Mouse (Mus musculus): Measurements from ENCODE around the gene Btnl9.
"Not testable (repeated sequence)": the region's sequence is repeated elsewhere in the genome, so short reads cannot be mapped to it uniquely, and the experiment has no call there.

Btnl9 gene

GRCm38 (mm10) chr11:49186955-49187488, at the start of gene Btnl9:
Gene Btnl9, minus strand, starts transcription at chr11:49187159.
- DNase-seq (ENCODE audit: low spot score): no peak

DNA sequence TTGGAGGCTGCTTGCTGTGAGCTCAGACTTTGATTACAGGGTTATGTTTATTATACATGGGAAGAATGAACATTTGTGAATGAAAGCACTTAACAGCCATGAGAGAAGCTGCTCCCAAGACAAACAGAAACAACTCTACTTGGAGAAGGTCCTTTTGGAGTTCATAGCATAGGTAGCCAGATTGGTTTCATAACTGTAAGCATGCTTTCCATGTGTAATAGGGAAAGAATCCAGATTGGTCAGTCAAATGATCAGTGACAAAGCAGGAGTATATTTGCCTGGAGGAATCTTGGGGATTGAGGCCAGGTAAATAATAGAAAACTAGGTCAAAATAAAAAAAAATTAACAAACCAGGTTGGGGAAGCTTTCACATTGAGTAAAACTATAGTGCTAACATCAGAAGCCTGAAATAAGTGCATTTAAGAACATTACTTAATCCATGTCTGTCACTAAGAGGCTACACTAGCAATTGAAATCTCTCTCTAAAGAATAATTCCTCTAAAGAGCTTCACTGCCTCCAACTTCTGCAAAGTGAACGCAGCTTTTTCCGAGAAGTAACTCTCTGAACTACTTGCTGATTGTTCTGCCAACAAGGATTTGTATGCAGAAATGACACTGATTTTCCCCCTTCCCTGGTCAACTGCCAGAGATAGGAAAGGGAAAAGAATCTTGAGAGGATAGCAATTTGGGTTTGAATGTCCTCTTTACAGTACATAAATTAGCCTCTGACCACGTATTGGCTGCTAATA, 48.7 kb upstream of the Btnl9 start:
- no peak for DNase-seq (ENCODE audit: low spot score)

- no peak for DNase-seq (ENCODE audit: low spot score)
Observed at GRCm38 (mm10) chr11:49232781-49233180, 45.8 kb upstream of the Btnl9 start.

DNA sequence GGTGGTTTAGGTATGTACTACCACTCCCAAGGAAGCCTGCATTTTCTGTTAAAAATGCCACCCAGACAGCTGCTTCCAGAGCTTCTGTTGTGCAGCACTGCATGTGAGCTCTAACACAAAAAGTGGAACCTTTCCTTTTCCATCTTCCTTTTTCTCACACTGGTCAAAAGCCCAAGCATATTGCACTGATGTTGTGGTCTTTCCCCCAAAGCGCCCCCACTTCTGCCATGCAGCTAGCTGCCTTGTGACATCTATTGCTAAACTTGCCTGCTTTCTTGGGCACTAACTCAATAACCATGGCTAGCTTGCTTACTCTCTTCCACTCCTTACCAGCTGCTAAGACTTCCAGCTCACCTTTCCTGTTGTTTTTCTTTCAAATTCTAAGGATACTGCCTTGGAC, 37.5 kb upstream of the Btnl9 start:
- no peak for DNase-seq (ENCODE audit: low spot score)

DNA sequence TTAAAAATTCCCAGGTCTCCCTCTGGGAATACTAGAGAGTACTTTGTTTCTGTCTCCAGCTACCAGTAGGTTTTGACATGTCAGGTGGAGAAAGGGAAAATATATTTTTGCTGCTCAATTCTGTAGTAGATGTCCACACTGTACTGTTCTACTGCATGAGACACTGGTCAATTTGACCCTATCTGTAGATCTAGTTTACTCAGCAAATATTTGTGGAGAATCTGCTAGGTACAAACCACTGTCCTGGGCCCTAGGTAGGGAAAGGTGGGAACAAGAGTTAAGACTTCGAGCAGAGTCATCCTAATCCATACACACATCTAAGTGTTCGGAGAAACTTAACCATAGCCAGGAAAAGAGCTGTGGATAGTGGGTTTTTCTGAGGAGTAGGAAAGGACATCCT, 32.3 kb upstream of the Btnl9 start:
- DNase-seq (ENCODE audit: low spot score): no peak

GRCm38 (mm10) chr11:49213505-49213904, 26.5 kb upstream of the Btnl9 start:
- no peak for DNase-seq (ENCODE audit: low spot score)

GRCm38 (mm10) chr11:49212577-49212976, 25.6 kb upstream of the Btnl9 start:
- DNase-seq (ENCODE audit: low spot score): no peak

DNA sequence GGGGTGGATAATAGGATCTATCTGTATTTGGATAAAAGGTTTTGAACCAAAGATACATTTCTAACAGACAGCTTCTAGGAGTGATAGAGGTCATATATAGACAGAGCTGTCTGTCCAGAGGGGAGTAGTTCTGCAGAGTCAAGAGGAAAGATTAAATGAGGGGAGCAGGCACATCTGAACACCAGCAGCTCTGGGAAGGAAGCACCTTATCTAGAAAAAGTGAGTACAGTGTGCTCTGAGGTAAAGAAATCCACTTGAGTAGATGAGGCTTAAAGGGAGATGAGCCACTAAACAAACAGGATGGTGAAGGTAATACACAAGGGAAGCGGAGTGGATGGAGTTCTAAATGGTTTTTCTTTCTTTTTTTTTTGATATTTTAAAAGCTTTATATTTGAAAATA, 20.5 kb upstream of the Btnl9 start:
- DNase-seq (ENCODE audit: low spot score): no peak

GRCm38 (mm10) chr11:49205080-49205590, 18.2 kb upstream of the Btnl9 start:
- no peak for DNase-seq (ENCODE audit: low spot score)

- DNase-seq (ENCODE audit: low spot score): peak; percentile 32
Observed at GRCm38 (mm10) chr11:49203771-49204497, 17.0 kb upstream of the Btnl9 start.

DNA sequence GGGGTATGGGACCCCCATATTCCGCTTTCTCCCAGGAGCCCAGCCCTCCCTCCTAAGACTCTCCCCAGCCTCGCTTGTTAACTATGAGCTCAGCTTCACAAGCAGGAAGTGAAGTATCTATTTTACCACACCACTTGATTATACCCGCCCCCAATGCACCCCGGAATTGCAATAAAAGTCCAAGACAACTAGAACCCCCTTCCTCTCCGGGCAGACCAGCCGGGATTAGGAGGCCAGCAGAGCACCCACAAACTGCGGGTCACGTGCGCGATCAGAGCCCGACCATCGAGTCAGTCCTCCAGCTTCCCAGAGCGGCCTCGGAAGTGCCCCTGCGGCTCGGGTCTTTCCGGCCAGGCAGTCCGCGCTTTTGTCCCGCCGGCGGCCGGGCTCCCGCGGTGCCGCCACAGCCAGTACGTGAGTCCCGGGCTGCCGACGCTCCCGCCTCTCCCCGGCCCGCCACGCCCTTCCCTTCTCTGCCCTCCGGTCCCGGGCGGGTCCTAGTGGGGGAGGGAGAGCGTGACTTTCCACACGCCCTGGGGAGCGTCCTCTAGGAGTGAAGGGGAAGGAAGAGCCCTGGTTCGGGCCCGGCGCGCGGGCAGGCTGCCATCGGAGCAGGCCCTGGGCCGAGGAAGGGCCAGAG, 16.3 kb upstream of the Btnl9 start, which contains the start of gene Zfp62:
Gene Zfp62, plus strand, starts transcription at position 164 of the 640 bp plus-strand sequence.
- peak; percentile 95 for DNase-seq (ENCODE audit: low spot score)

- DNase-seq (ENCODE audit: low spot score): peak; percentile 6
Observed at GRCm38 (mm10) chr11:49202523-49203061, 15.6 kb upstream of the Btnl9 start.

- DNase-seq (ENCODE audit: low spot score): no peak
Observed at GRCm38 (mm10) chr11:49202071-49202470, 15.1 kb upstream of the Btnl9 start.

DNA sequence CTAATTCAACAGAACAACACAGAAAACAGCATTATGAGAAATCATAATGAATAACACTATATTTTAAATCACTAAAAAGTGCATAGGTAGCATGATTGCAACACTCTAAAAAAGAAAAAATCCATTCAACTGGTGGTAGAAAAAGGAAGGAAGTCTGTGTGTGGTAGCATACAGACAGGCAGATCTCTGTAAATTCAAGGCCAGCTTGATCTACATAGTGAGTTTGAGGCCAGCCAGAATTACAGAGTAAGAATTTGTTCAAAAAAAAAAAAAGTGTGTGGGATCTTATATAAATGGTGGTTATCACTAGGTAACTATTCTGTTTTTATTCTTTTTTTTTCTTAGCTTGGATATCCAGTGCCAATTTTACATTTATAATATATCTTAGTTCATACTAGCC, 14.2 kb upstream of the Btnl9 start:
- DNase-seq (ENCODE audit: low spot score): no peak

GRCm38 (mm10) chr11:49200666-49201065, 13.7 kb upstream of the Btnl9 start:
- no peak for DNase-seq (ENCODE audit: low spot score)

GRCm38 (mm10) chr11:49195819-49196322, 8.9 kb upstream of the Btnl9 start:
- DNase-seq (ENCODE audit: low spot score): peak; percentile 69

GRCm38 (mm10) chr11:49194771-49195170, 7.8 kb upstream of the Btnl9 start:
- DNase-seq (ENCODE audit: low spot score): not testable (repeated sequence)

- DNase-seq (ENCODE audit: low spot score): no peak
Observed at GRCm38 (mm10) chr11:49191083-49191482, 4.1 kb upstream of the Btnl9 start.

DNA sequence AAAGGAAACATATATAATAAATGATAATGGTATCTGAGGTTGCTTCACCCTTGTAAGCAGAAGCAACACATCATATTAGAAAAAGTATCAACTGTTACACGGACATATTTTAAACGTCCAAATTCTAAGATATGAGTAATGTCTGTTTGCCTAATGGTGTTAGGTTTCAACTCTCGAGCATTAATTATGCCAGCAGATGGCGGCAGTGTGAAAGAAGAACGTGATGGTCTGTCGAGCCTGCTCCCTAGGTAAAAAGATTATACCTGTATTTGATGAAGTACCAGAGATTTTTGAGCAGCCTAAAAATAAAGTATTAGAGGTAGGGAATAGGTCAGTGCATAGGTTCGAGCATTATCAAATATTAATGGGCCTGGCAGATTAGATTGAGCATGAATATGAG, 2.8 kb upstream of the Btnl9 start:
- peak; percentile 78 for DNase-seq (ENCODE audit: low spot score)

GRCm38 (mm10) chr11:49187701-49188100, 742 bp upstream of the Btnl9 start:
- DNase-seq (ENCODE audit: low spot score): no peak

DNA sequence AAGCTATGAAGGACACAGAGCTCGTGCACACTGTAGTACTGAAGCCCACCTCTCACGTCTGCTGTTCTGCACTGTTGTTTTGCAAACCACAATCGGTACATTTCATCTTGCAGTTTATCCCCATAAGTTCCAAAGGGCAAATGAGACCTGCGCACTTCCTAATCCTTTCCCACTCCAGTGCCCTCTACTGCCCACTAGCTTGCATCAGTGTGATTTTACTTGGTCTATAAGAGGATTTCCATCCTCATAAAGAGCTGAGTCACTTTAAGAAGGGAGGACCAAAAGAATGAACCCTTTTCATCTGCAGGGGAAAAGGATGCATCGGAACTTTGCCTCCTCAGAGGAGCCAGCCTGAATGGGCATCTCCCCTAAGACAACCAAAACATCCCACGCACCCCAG, 507 bp downstream of the Btnl9 start:
- no peak for DNase-seq (ENCODE audit: low spot score)

GRCm38 (mm10) chr11:49183172-49183571, 3.8 kb downstream of the Btnl9 start:
- no peak for DNase-seq (ENCODE audit: low spot score)
